Mouse (Mus musculus): Measurements from ENCODE around the gene Slc22a18.

The Slc22a18 gene

DNA sequence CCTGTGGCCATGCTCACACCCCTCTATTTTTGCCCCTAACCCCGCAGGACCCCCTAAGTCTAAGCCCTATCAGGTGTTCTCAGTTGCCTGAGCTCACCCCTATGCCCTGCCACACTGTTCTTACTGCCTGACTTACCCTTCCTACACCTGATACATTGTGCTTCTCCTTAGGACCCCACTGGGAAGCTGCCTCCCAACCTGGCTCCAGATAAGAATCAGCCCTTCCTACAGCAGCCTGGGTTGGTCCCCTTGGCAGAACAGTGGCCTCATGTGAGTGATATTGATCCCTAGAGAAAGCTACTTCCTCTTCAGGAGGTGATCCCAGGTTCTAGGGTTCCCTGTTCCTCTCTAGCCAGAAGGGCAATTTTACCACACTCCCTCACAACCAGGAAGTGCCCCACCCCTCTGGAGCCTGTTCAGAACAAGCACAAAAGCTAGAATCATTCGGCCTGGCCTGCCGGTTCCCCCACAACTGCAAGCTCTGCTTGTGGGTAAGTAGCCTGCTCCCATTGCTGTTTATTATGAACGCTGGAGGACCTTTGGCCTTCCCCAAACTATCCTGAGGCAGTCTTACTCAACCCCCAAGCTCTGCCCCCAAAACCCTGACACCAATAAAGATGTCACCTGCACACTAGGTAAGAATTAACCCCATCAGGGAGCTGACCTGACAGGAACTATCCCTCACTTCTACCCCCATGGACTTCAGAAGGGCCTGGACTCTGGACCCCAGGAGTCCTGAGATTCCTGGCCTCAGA is at the start of gene Slc22a18:
Gene Slc22a18 (plus strand): TSS at position 390 of the 755 bp plus-strand sequence.
- DNase-seq (ENCODE audit: low spot score in 2 of 2) = no peak

DNA sequence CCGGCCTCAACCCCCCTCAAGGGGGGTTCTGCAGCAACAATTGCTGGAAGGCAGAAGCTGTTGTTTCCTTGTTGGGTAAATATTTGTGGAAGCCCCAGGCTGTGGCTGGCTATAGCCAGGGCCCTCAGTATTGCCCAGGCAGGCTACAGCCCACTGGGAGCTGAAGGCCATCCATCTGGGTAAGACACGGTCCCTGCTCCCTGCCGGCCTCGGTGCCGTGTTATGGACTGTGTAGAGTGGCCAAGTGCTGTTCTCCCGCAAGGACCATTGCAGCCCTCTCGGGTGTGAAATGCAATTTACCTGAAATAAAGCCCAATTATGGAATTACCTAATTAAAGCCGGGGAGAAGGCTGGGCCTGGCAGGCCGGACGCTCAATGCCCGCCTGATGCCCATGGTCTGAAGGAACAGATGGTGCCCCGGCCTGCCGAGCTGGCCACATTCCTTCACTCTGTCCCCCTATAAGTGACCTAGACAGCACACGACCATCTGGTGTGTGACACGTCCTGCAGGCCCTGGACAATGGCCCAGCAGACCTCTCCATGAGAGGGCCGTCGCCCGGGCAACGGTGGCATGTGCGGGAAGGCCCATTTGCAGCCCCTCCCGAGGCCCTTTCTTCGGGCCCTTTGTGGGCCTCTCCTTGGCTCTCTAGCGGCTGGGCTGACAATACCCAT is 45.3 kb upstream of the Slc22a18 start:
- no peak for DNase-seq (ENCODE audit: low spot score in 2 of 2)

DNA sequence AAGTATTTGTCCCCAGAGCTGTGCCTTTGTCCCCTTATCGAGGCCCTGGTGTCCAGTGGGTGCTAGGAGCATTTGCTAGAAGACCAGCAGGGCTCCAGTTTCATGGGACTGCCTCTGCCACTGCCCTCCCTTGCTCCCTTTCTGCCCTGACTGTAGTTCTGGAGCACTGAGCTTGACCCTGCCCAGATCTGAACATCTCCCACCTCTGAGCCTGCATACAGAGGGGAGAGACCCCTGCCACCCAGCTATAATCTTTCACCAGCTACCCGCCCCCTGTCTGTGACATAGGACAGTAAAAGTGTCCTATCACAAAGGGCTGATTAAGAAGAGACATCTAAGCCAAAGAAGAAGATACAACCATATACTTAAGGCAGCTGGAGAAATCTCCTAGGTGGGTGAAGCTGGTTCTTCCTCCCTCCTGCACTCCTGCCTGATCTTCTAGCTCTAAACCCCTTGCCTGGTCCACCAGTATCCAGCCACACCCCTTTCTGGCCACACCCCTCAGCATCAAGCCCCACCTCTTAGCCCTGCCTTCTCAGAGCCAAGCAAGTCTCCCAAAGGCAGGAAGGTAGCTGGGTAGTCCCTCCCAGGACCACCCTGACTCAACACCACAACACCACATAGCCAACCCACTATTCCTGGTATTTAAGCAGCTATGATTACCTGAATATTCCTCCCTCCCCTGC is 44.6 kb upstream of the Slc22a18 start:
- no peak for DNase-seq (ENCODE audit: low spot score in 2 of 2)

DNA sequence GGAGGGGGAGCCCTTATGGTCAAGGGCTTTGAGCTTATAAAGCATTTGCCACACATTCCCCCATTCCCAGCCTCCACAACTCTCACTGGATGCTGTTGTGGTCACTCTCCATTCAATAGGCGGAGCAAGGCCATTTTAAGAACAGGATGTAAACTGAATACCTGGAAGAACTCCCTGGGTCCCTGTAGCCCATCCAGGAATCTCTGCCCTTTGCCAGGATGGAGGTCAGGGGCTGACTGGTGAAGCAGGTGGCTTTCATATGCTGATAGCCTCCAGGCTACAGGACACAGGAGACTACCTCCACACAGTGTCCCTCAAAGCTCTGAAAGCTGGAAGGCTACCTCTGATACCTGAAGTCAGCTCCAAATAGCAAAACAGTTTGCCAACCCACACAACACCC is 40.9 kb upstream of the Slc22a18 start:
- no peak for DNase-seq (ENCODE audit: low spot score in 2 of 2)

DNA sequence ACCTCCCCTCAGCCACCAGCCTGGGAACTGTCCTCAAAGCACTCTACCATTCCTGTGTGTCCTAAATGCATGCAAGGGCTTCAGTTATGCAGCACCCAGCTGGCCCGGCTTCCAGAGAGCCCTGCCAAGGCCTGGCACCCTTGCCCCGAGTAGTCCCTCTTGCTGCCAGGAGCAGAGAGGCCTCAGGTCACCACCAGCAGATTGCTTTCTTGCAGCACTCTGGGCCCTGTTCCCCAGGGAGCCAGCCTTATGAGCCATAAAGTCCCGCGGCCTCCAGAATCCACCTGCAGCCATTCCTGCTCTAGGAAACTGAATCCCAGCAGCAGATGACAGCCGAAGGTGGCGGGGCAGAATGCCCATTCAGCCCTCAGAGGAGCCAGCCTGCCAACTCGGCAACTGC is 40.2 kb upstream of the Slc22a18 start:
- DNase-seq (ENCODE audit: low spot score in 2 of 2) = no peak

DNA sequence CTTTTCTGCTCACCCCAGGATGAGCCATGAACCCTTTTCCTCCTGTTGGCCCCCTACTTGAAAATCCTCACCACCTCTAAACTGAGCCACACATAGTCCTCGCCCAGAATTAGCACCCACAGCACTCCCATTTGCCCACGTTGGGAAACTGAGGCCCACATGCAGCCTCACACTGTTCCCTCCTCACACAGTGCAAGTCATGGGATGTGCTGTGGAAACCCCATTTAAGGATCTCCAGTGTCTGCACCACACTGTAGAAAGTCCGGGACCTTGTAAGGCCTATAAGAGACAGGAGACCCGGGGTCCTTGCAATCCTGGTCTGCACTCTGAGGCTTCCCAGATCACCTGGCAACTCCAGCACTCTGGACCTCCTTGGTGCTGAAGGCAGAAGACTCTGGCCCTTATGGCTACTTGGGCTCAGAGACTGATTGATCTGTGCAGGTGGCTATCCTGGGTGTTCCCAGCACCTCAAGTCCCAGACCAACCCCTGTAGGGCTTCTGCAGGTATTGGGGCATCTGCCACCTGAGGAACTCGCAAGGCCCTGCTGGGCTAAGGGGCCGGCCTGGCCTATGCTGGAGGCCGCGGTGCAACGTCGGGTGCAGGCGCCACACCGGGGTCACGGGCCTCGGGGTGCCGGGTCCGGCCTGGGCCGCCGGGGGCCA is 36.2 kb upstream of the Slc22a18 start:
- no peak for DNase-seq (ENCODE audit: low spot score in 2 of 2)

DNA sequence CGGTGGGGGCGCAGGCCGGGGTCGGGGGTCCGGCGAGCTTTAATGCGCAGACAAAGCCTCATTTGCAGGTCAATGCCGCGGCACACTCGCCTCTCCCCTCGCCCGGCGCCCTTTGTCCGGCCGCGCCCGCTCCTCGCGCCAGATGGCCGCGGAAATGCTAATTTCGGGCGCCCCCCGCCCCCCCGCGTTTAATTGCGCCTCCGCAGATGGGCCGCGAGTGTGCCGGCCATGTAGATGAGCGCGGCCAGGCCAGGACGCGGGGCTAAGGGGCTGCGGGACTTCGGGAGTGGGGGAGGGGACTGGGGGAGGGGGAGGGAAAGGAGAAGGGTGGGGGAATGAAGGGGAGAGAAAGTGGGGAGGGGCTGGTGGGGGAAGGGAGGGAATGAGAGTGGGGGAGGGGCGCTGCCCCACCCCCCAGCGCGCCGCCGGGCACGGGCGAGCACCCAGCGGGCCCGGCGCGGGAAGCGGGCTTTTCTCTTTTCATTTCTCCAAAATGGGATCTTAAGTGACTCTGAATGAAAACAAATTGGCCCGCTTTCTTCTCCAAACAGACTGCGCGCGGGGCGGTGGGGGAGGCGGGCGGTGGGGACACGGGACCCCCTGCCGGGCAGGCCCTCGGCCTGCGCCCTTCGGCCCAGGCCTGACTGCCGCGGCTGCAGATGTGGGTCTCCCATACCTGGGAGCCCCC is 35.5 kb upstream of the Slc22a18 start:
- DNase-seq (ENCODE audit: low spot score in 2 of 2) = no peak

DNA sequence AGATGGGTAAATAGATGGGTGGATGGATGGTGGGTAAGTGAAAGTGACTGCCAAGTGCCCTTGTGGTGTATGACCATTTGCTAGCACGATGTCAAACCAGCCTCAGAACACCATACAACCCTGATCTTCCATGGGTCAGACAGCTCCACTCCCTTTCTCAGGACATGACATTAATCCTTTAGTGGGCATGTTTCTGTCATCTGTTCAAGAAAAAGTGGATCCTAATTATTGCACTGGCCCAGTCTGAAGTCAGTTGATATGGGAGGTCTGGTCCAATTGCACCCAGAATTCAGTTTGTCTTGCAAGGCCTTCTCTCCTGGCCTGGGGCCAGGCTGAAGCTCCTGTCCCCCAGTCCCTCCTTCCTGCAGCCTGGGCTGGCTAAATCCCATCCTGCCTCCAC is 34.6 kb upstream of the Slc22a18 start:
- DNase-seq (ENCODE audit: low spot score in 2 of 2) = no peak

DNA sequence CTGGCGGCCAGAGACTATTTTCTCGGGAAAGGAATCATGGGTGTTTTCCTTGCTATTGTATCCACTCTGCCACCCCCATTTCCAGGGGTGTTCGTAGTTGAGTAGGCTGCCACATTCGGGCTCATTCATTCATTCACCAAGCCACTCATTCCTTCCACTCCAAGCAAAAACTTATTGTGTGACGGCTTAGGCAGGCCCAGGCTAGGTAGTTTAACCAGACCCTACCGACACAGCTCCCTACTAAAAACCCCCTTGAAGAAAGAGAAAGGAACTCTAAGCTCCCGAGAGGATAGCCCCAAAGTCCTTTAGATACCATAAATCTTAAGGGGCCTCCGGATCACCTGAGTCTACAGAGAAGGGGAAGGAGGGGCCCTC is 29.0 kb upstream of the Slc22a18 start:
- DNase-seq (ENCODE audit: low spot score in 2 of 2) = no peak

DNA sequence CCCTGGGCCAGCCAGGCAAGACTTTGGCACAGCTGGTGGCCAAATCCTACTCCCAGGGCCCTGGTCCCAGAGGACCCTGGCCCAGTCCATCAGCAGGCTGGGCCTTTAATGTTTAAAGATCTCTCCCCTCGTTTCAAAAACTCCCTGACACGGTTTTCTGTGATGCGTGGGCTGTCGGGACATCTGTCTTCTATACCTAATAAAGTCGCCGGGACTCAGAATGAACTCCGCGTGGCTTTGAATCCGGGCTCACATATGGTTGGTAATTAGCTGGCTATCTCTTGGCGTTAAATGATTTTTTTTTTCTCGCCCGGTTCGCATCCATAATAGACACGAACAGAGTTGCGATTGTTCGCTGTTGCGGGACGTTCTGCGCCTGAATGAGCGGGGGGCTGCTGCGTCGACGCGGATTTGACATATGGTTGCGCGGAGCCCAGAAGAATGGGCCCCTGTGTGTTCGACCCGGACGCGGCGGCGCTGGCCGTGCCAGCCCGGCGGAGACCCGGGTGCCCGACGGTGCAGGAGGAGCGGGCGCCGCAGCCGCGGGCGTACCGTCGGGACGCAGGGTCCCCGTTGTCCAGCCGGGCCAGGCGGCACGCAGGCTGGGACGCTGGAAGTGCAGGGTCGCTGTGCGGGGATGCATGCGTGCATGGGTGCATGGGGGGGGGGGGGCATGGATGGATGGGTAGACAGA is 28.4 kb upstream of the Slc22a18 start:
- DNase-seq (ENCODE audit: low spot score in 2 of 2) = no peak

DNA sequence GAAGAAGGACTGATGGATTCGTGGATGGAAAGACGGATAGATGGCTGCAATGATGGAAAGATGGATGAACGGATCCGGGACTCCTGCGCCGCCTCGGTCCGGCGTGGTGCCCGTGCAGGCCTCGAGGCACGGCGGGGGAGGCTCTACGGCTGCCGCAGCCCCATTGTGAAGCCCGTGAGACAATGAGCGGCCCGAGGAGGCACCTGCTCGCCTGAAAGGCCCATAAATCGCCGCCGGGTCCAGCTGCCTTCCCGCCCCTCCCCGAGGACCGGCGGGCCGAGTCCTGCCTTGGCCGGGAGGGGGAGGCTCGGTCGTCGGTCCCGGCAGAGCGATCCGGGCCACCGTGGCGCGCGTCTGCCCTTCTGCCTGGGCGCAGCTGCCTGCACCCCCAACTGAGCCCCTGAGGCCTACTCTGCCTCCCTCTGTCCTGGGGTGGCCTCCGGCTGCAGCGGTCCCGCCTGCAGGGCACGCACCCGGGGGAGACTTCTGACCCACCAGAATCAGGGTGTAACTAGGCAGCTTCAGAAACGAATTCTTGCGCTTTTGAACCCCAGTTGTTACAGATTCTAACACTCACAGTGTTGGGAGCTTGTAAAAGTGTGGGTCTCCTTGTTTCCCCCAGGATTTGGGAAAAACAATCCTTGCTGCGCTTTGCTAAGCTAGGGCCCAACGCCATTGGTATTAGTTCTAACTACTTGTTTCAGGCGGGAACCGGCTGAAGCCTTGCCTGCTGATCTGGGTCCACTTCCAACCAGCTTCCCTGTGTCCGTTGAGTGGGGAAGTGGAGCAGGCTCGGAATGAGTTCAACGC is 27.7 kb upstream of the Slc22a18 start:
- DNase-seq (ENCODE audit: low spot score in 2 of 2) = no peak

DNA sequence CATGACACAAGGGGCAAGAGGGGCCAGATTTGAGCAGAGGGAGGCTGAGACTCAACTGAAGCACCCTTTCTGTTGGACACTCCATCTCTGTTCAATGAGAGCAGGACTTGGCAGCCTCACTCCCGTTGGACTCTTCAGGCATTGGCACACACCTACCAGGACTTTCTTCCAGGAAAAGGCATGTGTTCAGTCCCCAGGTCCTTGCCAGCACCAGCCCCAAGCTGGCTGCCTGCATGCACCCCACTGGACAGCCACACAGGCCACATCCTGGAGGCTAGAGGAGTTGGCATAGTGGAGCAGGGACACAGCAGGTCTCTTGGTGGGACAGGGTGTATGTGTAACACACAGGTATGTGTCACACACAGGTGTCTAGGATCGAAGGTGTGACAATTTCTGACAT is 26.4 kb upstream of the Slc22a18 start:
- no peak for DNase-seq (ENCODE audit: low spot score in 2 of 2)

DNA sequence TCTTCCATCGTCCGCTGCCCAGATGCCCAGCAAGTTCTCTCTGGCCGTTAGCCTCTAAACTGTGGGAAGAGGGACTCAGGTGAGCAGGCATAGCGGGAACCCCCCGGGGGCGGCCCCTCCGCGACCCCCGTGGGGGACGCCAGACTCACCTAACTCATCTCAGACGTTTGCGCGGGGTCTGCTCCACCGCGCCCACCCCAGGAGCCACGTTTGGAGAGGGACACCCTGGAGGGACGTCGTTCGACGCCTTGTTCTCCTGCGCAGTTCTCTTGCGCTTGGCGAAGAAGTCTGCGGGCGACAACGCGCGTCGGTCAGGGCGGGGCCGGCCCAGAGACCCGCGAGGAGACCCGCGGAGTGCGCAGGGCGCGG is 14.6 kb upstream of the Slc22a18 start:
- DNase-seq (ENCODE audit: low spot score in 2 of 2) = no peak

DNA sequence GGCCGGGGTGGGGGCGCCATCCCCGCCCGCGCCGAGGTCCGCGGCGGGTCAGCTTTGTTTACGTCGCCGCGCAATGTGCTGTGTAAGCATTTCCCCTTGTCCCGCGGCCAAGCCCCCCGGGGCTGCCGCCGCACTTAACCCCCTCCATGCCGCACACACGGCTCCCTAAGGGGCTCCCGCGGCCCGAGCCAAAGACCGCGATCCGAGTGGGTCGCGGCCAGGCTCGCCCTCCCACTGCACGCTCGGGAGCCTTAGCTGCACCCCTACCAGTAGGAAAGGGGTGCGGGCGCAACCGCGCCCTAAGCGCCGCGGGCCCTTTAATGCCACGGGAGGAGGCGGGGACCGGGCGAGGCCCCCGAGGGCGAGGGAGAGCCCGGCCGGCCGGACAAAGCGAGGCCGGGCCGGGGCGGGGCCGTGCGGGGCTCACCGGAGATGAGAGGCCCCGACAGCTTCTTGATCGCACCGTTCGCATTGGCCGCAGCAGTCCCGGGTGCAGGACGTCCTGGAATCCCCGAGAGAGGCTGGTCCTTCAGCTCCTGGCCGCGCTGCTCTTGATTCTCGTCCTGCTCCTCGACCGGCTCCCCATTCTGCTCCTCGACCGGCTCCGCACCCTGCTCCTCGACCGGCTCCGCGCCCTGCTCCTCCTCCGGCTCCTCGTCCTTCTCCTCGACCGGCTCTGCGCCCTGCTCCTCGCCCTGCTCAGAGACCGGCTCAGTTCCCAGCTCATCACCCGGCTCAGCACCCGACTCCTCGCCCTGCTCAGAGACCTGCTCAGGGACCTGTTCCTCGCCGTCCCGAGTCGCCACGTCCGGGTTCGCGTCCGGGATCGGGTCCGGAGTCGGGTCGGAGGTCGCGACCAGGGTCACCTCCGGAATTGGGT is 14.0 kb upstream of the Slc22a18 start:
- DNase-seq (ENCODE audit: low spot score in 2 of 2) = no peak

DNA sequence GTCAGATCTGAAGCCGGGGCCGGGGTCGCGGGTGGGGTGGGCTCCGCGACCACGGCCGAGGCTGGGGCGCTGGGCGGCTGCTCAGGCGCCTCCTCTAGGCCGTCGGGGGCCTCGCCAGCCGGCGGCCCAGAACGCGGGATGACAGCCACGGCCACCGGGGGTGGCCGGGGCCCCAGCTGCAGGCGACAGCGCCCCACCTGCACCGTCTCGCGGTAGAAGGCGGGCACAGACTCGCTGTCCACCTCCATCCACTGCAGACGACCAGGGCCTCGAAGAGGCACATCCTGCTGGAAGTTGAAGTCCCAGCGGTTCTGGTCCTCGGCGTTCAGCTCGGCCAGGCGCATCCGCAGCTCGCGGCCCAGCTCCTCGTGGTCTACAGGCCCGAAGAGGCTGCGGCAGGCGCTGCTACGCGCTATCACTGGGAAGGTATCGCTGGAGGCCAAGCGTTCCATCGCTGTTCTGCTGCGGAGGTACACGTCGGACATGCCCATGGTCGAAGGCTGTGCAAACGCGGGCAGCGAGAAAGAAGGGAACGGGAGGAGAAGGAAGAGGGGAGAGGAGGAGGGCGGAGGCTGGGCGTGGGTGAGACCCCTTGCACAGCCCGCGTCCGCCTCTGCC is 13.2 kb upstream of the Slc22a18 start:
- no peak for DNase-seq (ENCODE audit: low spot score in 2 of 2)

DNA sequence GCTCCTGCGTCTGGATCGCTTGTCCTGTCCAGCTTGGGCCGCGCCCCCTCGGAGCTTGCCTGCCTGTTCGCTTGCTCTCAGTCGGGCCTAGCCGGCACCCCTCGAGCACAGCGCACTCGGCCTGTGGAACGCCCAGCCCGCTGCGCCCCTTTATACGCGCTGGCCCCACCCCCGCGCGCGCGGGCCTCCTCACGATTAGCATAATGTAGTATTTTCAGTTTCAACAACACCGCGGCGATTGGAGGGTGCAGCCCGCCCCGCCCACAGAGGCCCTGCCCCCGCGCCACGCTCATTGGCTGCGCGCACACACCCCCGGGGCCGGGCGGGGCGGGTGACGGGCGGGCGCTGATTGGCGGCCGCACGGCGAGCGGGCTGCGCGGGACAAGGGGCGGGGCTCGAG is 12.7 kb upstream of the Slc22a18 start, which contains the start of gene Cdkn1c:
Gene Cdkn1c (minus strand): TSS at position 177 of the 400 bp plus-strand sequence.
- DNase-seq (ENCODE audit: low spot score in 2 of 2) = peak; percentile 63 to 71

DNA sequence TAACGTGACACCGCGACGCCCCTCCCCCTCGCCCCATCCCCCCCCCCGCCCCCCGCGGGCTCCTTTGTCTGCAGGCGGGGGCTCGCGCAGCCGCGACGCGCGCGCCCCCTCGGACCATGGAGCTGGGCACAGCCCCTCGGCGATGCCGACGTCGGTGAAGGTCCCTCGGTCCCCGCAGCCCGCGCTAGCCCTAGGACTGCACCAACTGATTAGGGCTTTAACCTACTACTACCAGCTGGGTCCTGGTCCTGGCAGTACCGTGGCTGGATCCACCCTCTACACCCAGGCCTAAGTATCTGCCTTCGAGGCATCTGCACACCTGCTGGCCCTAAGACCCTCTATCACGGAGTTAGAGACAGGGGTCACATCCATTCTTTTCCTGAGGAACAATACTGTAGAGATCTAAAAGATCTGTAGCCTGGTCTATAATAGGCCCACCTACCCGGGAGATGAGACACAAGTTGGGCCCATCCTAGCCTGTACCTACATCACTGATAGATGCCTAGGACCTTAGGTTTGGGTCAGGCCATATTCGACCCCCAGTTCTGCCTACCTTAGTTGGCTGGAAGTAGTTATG is 12.2 kb upstream of the Slc22a18 start:
- no peak for DNase-seq (ENCODE audit: low spot score in 2 of 2)

DNA sequence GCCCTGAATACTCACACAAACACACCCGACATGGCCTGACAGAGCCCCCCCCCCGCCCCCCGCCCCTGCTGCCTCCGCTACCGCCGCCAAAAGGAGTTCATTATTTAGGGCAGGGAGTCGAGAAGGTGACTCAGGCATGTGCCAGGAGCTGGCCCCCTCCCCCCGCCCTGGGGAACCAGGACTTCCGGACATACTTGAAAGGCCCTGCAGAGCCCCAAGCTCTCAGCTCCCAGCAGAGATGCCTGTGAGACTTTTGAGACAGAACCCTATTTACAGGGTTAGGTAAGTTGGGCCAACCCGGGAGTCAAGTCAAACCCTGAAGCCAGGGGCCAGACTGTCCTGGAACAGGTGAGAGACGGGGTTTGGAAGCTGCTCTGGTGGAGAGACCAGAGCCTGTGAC is 11.6 kb upstream of the Slc22a18 start:
- no peak for DNase-seq (ENCODE audit: low spot score in 2 of 2)

DNA sequence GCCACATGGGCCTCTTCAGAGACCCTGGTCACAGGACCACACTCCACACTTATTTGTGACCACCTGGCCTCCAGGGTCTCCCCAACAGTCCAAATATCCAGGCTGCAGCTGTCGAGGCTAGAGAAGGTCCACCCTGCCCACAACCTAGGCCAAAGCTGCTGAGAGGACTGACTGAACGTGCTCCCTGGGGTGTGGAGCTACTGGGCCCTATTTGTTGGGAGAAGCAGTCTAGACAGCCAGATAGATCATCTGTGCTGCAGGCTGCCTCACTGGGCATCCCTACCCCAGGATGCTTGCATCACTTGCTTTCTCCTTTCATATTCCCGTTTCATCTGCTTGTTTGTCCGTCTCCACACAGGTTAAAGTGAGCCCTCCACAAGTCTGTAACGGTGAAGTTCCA is 11.0 kb upstream of the Slc22a18 start:
- no peak for DNase-seq (ENCODE audit: low spot score in 2 of 2)
